Mouse (Mus musculus) bone marrow, adult 2 months (tissue): ENCODE results near the gene Tbc1d10a.

Experiments used
- CTCF ChIP-seq: fragments of 200-500 bp; IDR thresholded peaks from 2 replicates; pipeline ENCODE4 v1.5.1; 2011; ENCODE audit warnings: low read length, control low read depth; ENCODE audit not compliant: control insufficient read depth, insufficient read depth
- POLR2A ChIP-seq: fragments of 200-500 bp; IDR thresholded peaks from 2 replicates; pipeline ENCODE4 v1.6.1; 2011; ENCODE audit warnings: low read depth, mild to moderate bottlenecking, control low read depth, low read length, borderline replicate concordance; ENCODE audit not compliant: control insufficient read depth

GRCm38 (mm10) chr11:4262847-4263246, 76.3 kb downstream of the Tbc1d10a start:
- no peak for TF ChIP-seq CTCF
- no peak for TF ChIP-seq POLR2A
